Comparison of ENCODE assay signal across 8 mouse cellular contexts in genomic region chr17:36032351-36032875, GRCm38 (mm10). TPM values are rescaled to one million over a fixed set of nuclear protein-coding genes. Genes with fewer than 3 reads are reported as not detected.
DNase-seq lines count a peak whose midpoint lies in the region; ATAC-seq and TF ChIP-seq lines count a peak whose summit lies in the region.
"Not testable (repeated sequence)": the region's sequence is repeated elsewhere in the genome, so short reads cannot be mapped to it uniquely, and the experiment has no call there.

Gene H2-T23 (minus strand): TSS chr17:36032855.

- H3K4me2 ChIP-seq in CH12.LX (ENCODE audit: insufficient read depth, low read depth, poor library complexity, severe bottlenecking) = not testable (repeated sequence)
- H3K4me2 ChIP-seq in forebrain, embryonic 16.5 days (ENCODE audit: low read length) = peak within 1 kb of the TSS; percentile 72

- peak within 1 kb of the TSS; percentile 74 for H3K27ac ChIP-seq in CH12.LX (ENCODE audit: insufficient read depth, low read depth)
- not testable (repeated sequence) for H3K27ac ChIP-seq in forebrain, embryonic 16.5 days (ENCODE audit: low read length); testis, adult 2 months (ENCODE audit: control insufficient read depth, insufficient read depth, low read depth, low read length)

- TF ChIP-seq CTCF in CH12.LX (conservative IDR thresholded peaks at IDR 0.05 in 1 of 2, IDR thresholded peaks at IDR 0.05 in 1 of 2; ENCODE audit: low read depth in 2 of 2, low read length in 2 of 2); testis, adult 2 months (IDR thresholded peaks at IDR 0.05; ENCODE audit: control insufficient read depth, insufficient read depth, insufficient replicate concordance, low read depth, low read length): not testable (repeated sequence)

- TF ChIP-seq RAD21 in CH12.LX (IDR thresholded peaks at IDR 0.05; ENCODE audit: low read depth, low read length) = not testable (repeated sequence)

- not testable (repeated sequence) for H3K9me3 ChIP-seq in CH12.LX (replicated peaks; ENCODE audit: low read length); forebrain, embryonic 16.5 days (ENCODE audit: control insufficient read depth, low read length)

- TF ChIP-seq EP300 in CH12.LX (IDR thresholded peaks at IDR 0.05; ENCODE audit: low read length) = not testable (repeated sequence)

- WGBS in forebrain, embryonic 16.5 days = under 1% methylated on average over 24 of the region's 25 CpGs

- H3K4me1 ChIP-seq in CH12.LX (ENCODE audit: control insufficient read depth in 1 of 2, insufficient read depth in 2 of 2); forebrain, embryonic 16.5 days (replicated peaks; ENCODE audit: control insufficient read depth, insufficient read depth, low read length); testis, adult 2 months (ENCODE audit: control insufficient read depth, insufficient read depth, low read length): not testable (repeated sequence)

- not testable (repeated sequence) for H3K27me3 ChIP-seq in CH12.LX (replicated peaks); forebrain, embryonic 16.5 days (replicated peaks; ENCODE audit: control insufficient read depth, insufficient read depth, low read length); testis, adult 2 months (ENCODE audit: control insufficient read depth, insufficient read depth, low read length)

- H3K36me3 ChIP-seq in CH12.LX (replicated peaks in 1 of 2; ENCODE audit: control insufficient read depth in 1 of 2, insufficient read depth in 1 of 2, low read length in 1 of 2) = peaks cover 2 to 13% of the 10 kb centered on the region in 2 experiments
- not testable (repeated sequence) for H3K36me3 ChIP-seq in forebrain, embryonic 16.5 days (ENCODE audit: control insufficient read depth, insufficient read depth); testis, adult 2 months (ENCODE audit: control insufficient read depth, insufficient read depth, low read length)

- H3K4me3 ChIP-seq in CH12.LX (replicated peaks in 1 of 3; ENCODE audit: low read depth in 2 of 3, low read length in 2 of 3, poor library complexity in 1 of 3) = peak within 1 kb of the TSS; percentile 53 to 80 (median 58)
- peak within 1 kb of the TSS; percentile 46 for H3K4me3 ChIP-seq in forebrain, embryonic 16.5 days (replicated peaks; ENCODE audit: low read length)
- peak within 1 kb of the TSS; percentile 58 for H3K4me3 ChIP-seq in testis, adult 2 months (ENCODE audit: control insufficient read depth, low read depth, low read length)

- not testable (repeated sequence) for DNase-seq in CH12.LX (ENCODE audit: extremely low read depth)
- DNase-seq in brain, adult 2 months (ENCODE audit: low read depth, low spot score) = peak; percentile 73
- peak; percentile 50 for DNase-seq in heart, postnatal 4 days
- peak; percentile 81 to 84 for DNase-seq in kidney, postnatal 36 days
- DNase-seq in lung, adult 18-20 months = peak; percentile 68 to 73
- DNase-seq in neural tube, embryonic 10.5 days (ENCODE audit: extremely low spot score, low spot score) = peak; percentile 48

- peak within 1 kb of the TSS; percentile 84 for H3K9ac ChIP-seq in CH12.LX (ENCODE audit: insufficient read depth, low read depth)
- peak within 1 kb of the TSS; percentile 62 for H3K9ac ChIP-seq in forebrain, embryonic 16.5 days (replicated peaks; ENCODE audit: low read depth, low read length)

- TF ChIP-seq POLR2A in CH12.LX (IDR thresholded peaks at IDR 0.05; ENCODE audit: low read depth, low read length) = peak; percentile 41; the same call in 1 of the 2 replicates
- TF ChIP-seq POLR2A in testis, adult 2 months (IDR thresholded peaks at IDR 0.05; ENCODE audit: control insufficient read depth, low read depth, low read length) = not testable (repeated sequence)

- peak; percentile 11; the same call in 1 of the 2 replicates for ATAC-seq in forebrain, embryonic 16.5 days

- peaks cover 12% of the 10 kb centered on the region; the same call in 1 of the 2 replicates for H3K79me2 ChIP-seq in CH12.LX (replicated peaks; ENCODE audit: control insufficient read depth, extremely low read depth, insufficient read depth, poor library complexity, severe bottlenecking)

- in situ Hi-C loops in CH12.LX (cut with MboI; ENCODE audit: low pct_ligation_motif_present, low pct_unique_long_range_greater_than_20kb, low sequenced_read_pairs) = loop anchor here (10.0 kb wide), 1 partner anchor 82 kb away; no protein-coding TSS in a partner anchor

- dilution Hi-C loops in CH12.LX (cut with MboI; ENCODE audit: extremely low pct_ligation_motif_present, extremely low pct_unique_long_range_greater_than_20kb, low sequenced_read_pairs) = not testable (repeated sequence)

TF ChIP-seq in CH12.LX, 34 proteins besides CTCF, POLR2A, EP300 and RAD21:
- TF ChIP-seq TBP (conservative IDR thresholded peaks at IDR 0.05; ENCODE audit: low read depth, low read length) = 0 out of 2 replicates have a peak, but pooled peaks have one; percentile 53
- peak; percentile 87 for TF ChIP-seq CHD2 (IDR thresholded peaks at IDR 0.05; ENCODE audit: low read length)
TF ChIP-seq in CH12.LX: peak in this region for 2; not testable (repeated sequence) for 32.

RNA-seq across cellular contexts. Expression of gene H2-T23, which starts in this region (rescaled TPM):
- total RNA-seq in CH12.LX (2012; rRNA removed) = 21.8 and 23.0 TPM in 2 replicates
- 35.6 and 38.8 TPM in 2 replicates for total RNA-seq in CH12.LX (2014; rRNA removed)
- polyA plus RNA-seq in CH12.LX (2012; ENCODE audit: insufficient read length, low read depth) = 42.1 and 75.0 TPM in 2 replicates
- 6.2 and 7.3 TPM in 2 replicates for polyA plus RNA-seq in forebrain, embryonic 16.5 days (2015; fragmentation: Nextera tagmentation; extraction: Ambion mirVana)
- total RNA-seq in heart, postnatal 4 days (2021) = 1 to 10 TPM; 7.7 to 9.5 TPM
- polyA plus RNA-seq in testis, adult 2 months (2012; rRNA removed) = 2.8 and 4.7 TPM in 2 replicates
